Mouse (Mus musculus) neutrophil, adult 83 days (primary cell): ENCODE measurements around the gene Chil4. TPM values are rescaled to one million over a fixed set of nuclear protein-coding genes. Genes with fewer than 3 reads are reported as not detected.

ENCODE experiments used
- total RNA-seq, 2 experiments: library from RNA; stranded (reverse); gene quantifications; one replicate each; pipeline ENCODE4 v1.2.4; 2023

Gene Chil4
- 1 to 10 TPM in 1 of 2 experiments, under 1 TPM in 1; 0.92 to 1.2 TPM for total RNA-seq

GRCm38 (mm10) chr3:106219407-106219806, at the start of gene Chil4:
Gene Chil4 (minus strand): TSS chr3:106219507.

DNA sequence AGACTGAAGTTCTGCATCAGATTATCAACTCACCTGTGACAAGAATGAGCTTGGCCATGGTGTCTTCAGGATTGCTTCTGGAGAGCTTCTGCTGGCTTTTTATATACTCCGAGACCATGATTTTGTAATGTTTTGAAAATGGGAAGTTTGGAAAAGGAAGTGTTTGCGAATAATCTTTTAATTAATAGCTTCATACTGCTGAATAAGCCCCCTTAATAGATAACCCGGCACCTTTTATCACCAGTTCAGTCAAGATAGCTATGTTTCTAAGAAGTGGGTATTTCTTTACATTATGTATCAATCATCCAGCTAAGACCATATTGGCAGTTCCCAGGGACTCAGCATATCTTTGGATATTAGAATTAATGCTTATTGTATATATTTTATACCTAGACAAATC, 51.8 kb downstream of the Chil4 start, which contains the start of gene Chil3:
TSS of gene Chil3 (minus strand) at position 101 of the 400 bp plus-strand sequence.

Other genes starting within 250 kb of the Chil4 start
- gene Ovgp1, start 245.8 kb downstream of the Chil4 start, total RNA-seq, result 1 to 10 TPM; 5.5 to 6.4 TPM
- not detected for gene Pifo, start 204.9 kb downstream of the Chil4 start, total RNA-seq
- 10 to 100 TPM; 13.5 to 13.8 TPM for gene Chil5, start 186.7 kb downstream of the Chil4 start, total RNA-seq
- gene Chia1, start 106.3 kb downstream of the Chil4 start, total RNA-seq, result not detected
- 1,000 to 10,000 TPM; 3,749 to 3,895 TPM for gene Chil3, start 51.9 kb downstream of the Chil4 start, total RNA-seq
- gene Chil6, start 186.7 kb upstream of the Chil4 start, total RNA-seq, result under 1 TPM; 0.40 to 0.55 TPM